Mouse (Mus musculus) left cerebral cortex, postnatal 4 days (tissue): ENCODE results near the gene Dcaf11. TPM values are rescaled to one million over a fixed set of nuclear protein-coding genes. Genes with fewer than 3 reads are reported as not detected.

Source experiments
- DNase-seq: peaks from one replicate; pipeline ENCODE4 v3.0.0-alpha.2; 2022
- intact Hi-C: fragments of 180-260 bp; cut with DNase I; formaldehyde crosslinking; loops from one replicate; pipeline ENCODE4 v1.15.1; 2025
- total RNA-seq, 2 experiments: library from RNA; stranded (reverse); gene quantifications; 2 replicates each; pipeline ENCODE4 v1.2.3; 2021

Gene Dcaf11
- total RNA-seq, 2 experiments from 2014 or later = 61.2 to 66.4 TPM

DNA sequence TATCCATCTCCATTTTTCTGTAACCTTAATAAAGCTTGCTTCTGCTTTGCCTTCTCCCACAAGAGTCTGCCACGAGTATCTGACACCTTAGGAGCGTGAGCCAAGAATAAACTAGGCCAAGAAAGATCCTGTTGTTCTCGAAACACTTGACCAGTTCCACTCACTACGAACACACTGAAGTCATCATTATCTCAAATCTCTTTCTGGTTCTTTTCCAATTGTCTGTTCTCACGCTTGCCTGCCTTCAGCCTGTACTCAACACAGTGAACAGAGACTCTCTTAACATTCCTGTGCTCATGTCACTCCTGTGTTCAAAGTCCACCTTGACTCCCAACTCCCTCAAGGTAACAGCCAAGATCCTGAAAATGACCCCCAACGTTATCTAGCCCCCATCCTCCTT lies 53.5 kb downstream of the Dcaf11 start:
- DNase-seq = no peak

GRCm38 (mm10) chr14:55614565-55615178 lies 54.9 kb downstream of the Dcaf11 start:
- intact Hi-C loops = no loop called here
- no peak for DNase-seq

More for the DNA sequence above, 53.5 kb downstream of the Dcaf11 start:
- intact Hi-C loops = no loop called here

DNA sequence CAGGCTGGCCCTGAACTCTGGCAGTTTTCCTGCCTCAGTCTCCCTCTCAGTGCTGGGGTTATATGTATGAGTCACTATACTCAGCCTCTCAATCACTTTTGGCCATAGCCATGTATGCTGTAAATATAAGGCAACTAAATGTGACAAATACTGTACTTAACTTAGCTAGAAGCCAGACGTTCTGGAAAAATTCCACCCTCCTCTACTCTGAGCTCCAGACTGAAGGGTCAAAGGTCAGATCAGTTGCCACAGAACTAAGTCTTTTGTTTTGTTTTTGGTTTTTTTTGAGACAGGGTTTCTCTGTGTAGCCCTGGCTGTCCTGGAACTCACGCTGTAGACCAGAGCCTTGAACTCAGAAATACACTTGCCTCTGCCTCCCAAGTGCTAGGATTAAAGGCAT lies 56.1 kb downstream of the Dcaf11 start:
- DNase-seq = no peak
- intact Hi-C loops = no loop called here

DNA sequence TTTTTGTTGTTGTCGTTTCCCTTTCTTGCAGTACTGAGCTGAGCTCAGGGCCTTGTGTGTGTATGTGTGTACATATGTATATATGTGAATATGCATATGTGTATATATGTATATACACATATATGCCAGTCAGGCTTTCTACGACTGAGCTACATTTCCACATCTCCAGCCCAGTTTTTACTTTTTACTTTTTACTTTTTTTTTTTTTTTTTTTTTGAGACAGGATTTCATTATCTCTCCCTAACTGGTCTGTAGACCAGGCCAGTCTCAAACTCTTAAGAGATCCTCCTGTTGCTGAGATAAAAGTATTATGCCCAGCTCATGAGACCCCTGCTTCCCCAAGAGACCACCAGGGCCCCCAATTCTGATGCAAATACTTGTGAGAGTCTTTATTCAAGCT lies 57.0 kb downstream of the Dcaf11 start:
- no peak for DNase-seq

DNA sequence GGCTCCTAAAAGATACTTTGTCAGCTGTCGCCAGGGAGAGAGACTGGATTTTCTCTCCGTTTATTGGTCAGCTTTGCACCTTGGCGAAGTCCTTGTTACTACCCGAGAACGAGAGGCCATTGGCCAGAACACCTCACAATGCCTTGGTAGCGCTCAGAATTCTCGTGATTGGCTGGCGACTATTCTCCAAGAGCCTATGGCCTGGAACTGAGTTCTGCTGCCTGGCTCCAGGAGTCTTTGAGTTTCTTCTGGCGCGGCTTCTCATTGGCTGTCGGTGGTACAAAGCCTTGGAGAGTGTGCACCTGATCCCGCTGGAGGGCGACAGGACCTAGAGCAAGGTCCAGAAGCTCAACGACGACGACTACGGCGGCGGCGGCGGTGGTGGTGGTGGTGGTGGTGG lies 58.0 kb downstream of the Dcaf11 start, which contains the start of gene Rec8:
Rec8 (plus strand) TSS at position 216 of the 400 bp plus-strand sequence.
- intact Hi-C loops = no loop called here
- DNase-seq = peak; percentile 45

More for the DNA sequence above, 57.0 kb downstream of the Dcaf11 start:
- intact Hi-C loops = no loop called here

DNA sequence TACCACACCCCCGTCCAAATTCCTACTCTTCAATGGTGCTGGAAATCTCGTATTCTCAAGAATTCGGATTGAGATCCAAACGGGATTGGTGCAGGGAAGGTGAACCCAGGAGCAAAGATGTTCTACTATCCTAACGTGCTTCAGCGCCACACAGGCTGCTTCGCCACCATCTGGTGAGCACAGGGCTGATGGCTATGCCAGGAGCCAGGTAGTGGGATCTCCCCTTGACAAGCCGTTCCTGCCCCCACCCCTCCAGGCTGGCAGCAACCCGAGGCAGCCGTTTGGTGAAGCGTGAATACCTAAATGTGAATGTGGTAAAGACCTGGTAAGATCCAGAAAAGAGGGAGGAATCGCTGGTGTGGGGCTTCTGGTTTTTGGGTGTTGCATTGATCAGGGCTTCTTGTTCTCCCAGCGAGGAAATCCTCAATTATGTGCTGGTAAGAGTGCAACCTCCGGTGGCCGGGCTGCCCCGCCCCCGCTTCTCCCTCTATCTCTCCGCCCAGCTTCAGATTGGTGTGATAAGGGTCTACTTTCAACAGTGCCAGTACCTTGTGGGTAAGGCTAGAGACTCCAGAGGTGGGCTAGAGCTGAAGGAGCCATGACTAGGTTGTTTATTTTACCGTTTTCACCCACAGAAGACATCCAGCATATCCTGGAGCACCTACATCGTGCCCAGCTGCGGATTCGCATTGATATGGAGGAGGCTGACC lies 58.8 kb downstream of the Dcaf11 start:
- intact Hi-C loops = no loop called here

More for the DNA sequence above, 58.8 kb downstream of the Dcaf11 start:
- no peak for DNase-seq

Other genes starting within 250 kb of the Dcaf11 start
- gene Dhrs4, start 81.2 kb upstream of the Dcaf11 start, total RNA-seq = 10 to 100 TPM; 13.6 to 14.9 TPM
- 100 to 1,000 TPM; 151 to 183 TPM for gene Carmil3, start 69.4 kb upstream of the Dcaf11 start, total RNA-seq
- 10 to 100 TPM; 53.1 to 61.7 TPM for gene Cpne6, start 49.6 kb upstream of the Dcaf11 start, total RNA-seq
- under 1 TPM; 0.20 to 0.42 TPM for gene Nrl, start 35.0 kb upstream of the Dcaf11 start, total RNA-seq
- 10 to 100 TPM; 13.6 to 14.3 TPM for gene Pck2, start 19.7 kb upstream of the Dcaf11 start, total RNA-seq
- not detected for gene A730061H03Rik, start 400 bp downstream of the Dcaf11 start, total RNA-seq
- gene Fitm1, start 15.6 kb downstream of the Dcaf11 start, total RNA-seq = not detected
- 100 to 1,000 TPM; 111 to 112 TPM for gene Psme1, start 18.1 kb downstream of the Dcaf11 start, total RNA-seq
- 10 to 100 TPM; 27.8 to 36.4 TPM for gene Emc9, start 25.3 kb downstream of the Dcaf11 start, total RNA-seq
- gene Psme2, start 31.1 kb downstream of the Dcaf11 start, total RNA-seq = 100 to 1,000 TPM in 1 of 2 experiments, 10 to 100 TPM in 1; 98.8 to 106 TPM
- 10 to 100 TPM; 33.3 to 47.7 TPM for gene Rnf31, start 31.7 kb downstream of the Dcaf11 start, total RNA-seq
- 10 to 100 TPM; 11.5 to 15.7 TPM for gene Irf9, start 43.6 kb downstream of the Dcaf11 start, total RNA-seq
- gene Rec8, start 58.0 kb downstream of the Dcaf11 start, total RNA-seq = 1 to 10 TPM; 2.6 to 3.8 TPM
- 100 to 1,000 TPM; 161 to 176 TPM for gene Ipo4, start 76.0 kb downstream of the Dcaf11 start, total RNA-seq
- 1 to 10 TPM; 4.0 to 4.1 TPM for gene Gm49378, start 77.9 kb downstream of the Dcaf11 start, total RNA-seq
- gene Tm9sf1, start 83.8 kb downstream of the Dcaf11 start, total RNA-seq = 10 to 100 TPM; 35.3 to 41.1 TPM
- 1 to 10 TPM; 1.2 to 2.4 TPM for gene Tssk4, start 90.2 kb downstream of the Dcaf11 start, total RNA-seq
- gene Mdp1, start 100.5 kb downstream of the Dcaf11 start, total RNA-seq = 10 to 100 TPM; 44.6 to 44.7 TPM
- 10 to 100 TPM; 33.8 to 35.4 TPM for gene Gmpr2, start 111.9 kb downstream of the Dcaf11 start, total RNA-seq
- 100 to 1,000 TPM; 347 to 384 TPM for gene Nedd8, start 112.1 kb downstream of the Dcaf11 start, total RNA-seq
- 10 to 100 TPM; 11.8 to 15.6 TPM for gene Tinf2, start 121.8 kb downstream of the Dcaf11 start, total RNA-seq
- under 1 TPM in 1 of 2 experiments, not detected in 1; 0.32 TPM for gene Tgm1, start 153.9 kb downstream of the Dcaf11 start, total RNA-seq
- 10 to 100 TPM; 55.2 to 55.8 TPM for gene Rabggta, start 162.3 kb downstream of the Dcaf11 start, total RNA-seq
- gene Dhrs1, start 185.7 kb downstream of the Dcaf11 start, total RNA-seq = 10 to 100 TPM; 63.2 to 75.1 TPM
- gene Nop9, start 185.7 kb downstream of the Dcaf11 start, total RNA-seq = 10 to 100 TPM; 19.5 to 20.1 TPM
- gene Cideb, start 198.5 kb downstream of the Dcaf11 start, total RNA-seq = under 1 TPM in 1 of 2 experiments, not detected in 1; 0.90 TPM
- 1 to 10 TPM in 1 of 2 experiments, under 1 TPM in 1; 0.79 to 1.0 TPM for gene Ltb4r2, start 201.4 kb downstream of the Dcaf11 start, total RNA-seq
- 1 to 10 TPM; 1.0 to 1.4 TPM for gene Ltb4r1, start 206.0 kb downstream of the Dcaf11 start, total RNA-seq
- gene Adcy4, start 224.1 kb downstream of the Dcaf11 start, total RNA-seq = 1 to 10 TPM; 4.6 to 5.2 TPM
- 1 to 10 TPM; 1.4 to 1.8 TPM for gene Ripk3, start 228.9 kb downstream of the Dcaf11 start, total RNA-seq